Mouse (Mus musculus) lung, postnatal 0 days (tissue): ENCODE measurements around the gene Tbce.

ENCODE experiments used
- CTCF ChIP-seq: IDR thresholded peaks from 2 replicates; pipeline ENCODE4 v1.5.1; 2016; ENCODE audit warnings: antibody characterized with exemption, mild to moderate bottlenecking
- EP300 ChIP-seq: IDR thresholded peaks from 2 replicates; pipeline ENCODE4 v1.6.1; 2016; ENCODE audit warnings: antibody characterized with exemption, mild to moderate bottlenecking, control low read depth

- TF ChIP-seq CTCF (no peak), EP300 (no peak)
Observed at GRCm38 (mm10) chr13:13961046-13961445, 78.4 kb downstream of the Tbce start.
